Mouse (Mus musculus) MEL-GATA-1-ER (cell line): Measurements from ENCODE around the gene Hsf2bp.

Experiments used
- DNase-seq: peaks from one replicate; pipeline ENCODE4 v3.0.0-alpha.2; 2012; ENCODE audit warnings: low read depth; ENCODE audit errors: extremely low read depth

The Hsf2bp gene

GRCm38 (mm10) chr17:31938539-31939260 is 97.4 kb downstream of the Hsf2bp start:
- DNase-seq = no peak

GRCm38 (mm10) chr17:31937141-31937554 is 99.0 kb downstream of the Hsf2bp start:
- no peak for DNase-seq

DNA sequence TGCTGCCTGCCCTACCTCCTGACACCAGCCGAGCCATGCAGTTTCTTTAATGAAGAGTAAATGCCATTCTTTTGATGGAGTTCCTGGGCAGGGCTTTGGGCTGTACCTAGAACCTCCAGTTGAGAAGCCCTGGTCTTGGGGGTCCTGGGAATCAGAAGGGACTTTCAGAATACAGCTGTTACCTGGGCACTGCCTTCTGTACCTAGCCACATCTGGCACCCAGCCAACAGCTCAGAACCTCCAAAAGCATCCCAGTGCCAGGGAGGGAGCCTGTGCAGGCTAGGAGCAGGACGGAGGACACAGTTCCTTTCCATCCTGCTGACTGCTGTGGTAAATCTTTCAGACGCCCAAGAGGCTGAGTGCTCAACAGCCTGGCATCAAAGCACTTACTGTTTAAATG is 100.3 kb downstream of the Hsf2bp start:
- no peak for DNase-seq

GRCm38 (mm10) chr17:31935091-31935830 is 100.9 kb downstream of the Hsf2bp start:
- no peak for DNase-seq

DNA sequence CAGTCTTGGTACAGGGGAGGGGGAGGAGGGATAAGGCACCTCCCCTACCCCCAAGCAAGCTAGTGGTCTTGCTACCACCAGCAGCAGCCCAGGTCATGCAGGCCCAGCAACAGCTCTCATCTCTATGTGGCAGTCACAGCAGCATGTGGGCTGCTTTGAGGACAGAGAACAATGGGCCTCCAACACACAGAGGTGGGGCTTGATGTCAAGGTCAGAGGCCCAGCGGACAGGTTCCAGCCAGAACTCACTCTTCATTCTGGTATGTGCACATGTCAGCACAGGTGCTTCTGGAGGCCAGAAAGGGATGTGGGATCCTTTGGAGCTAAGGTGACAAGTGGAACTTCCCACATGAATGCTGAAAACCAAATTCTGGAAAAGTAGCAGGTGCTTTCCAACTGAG is 102.2 kb downstream of the Hsf2bp start:
- DNase-seq = no peak

- no peak for DNase-seq
Measured at GRCm38 (mm10) chr17:31931499-31931898, 104.7 kb downstream of the Hsf2bp start.

GRCm38 (mm10) chr17:31929844-31930715 is 106.1 kb downstream of the Hsf2bp start:
- no peak for DNase-seq

GRCm38 (mm10) chr17:31929032-31929431 is 107.1 kb downstream of the Hsf2bp start:
- DNase-seq = no peak

DNA sequence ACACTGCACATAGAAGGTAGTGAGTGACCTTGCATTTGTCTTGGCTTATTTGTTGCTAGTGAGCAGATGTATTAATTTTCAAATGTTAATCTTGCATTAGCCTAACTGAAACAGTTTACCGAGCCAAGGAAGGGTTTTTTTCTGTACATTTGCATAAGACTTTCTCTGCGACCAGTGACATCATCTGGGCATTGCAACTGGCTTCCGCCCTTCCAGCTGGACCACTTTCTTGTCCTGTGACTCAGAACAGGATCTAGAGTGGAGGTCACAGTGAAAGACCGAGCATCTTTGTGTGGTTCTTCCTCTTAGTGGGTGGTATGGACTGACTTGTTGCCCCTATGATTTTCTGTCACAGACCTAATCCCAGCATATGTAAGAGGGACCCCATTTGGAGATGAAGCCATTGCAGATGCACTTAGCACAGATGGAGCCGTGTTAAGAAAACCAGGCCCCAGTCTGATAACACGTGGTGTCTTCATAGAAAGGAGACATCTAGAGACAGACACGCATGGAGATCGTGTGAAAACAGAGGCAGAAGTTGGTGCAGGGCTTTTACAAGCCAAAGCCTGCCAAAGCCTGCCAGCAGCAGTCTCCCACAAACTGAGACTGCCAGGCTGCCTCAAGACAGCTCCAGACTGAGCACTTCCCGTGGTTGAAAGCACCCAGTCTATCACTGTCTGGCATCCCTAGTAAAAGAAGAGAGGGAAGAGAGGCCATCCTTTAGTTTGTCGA is 108.1 kb downstream of the Hsf2bp start:
- no peak for DNase-seq

DNA sequence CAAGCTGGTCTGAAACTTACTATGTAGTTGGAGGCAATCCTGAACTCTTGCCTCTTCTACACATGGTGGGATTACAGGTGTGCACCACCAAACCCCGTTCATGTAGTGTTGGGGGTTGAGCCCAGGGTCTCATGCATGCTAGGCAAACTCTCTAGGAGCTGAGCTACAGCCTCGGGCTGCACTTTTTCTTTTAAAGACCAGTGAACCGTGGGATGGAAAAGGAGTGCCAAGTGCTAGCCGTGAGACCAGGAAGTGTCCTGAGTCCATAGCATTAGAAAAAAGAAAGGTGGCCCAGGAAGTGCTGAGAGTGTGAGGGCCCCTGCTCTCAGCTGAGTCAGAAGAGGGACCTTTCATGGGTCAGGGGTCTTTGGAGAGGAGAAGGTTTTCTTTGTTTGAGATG is 111.9 kb downstream of the Hsf2bp start:
- no peak for DNase-seq

DNA sequence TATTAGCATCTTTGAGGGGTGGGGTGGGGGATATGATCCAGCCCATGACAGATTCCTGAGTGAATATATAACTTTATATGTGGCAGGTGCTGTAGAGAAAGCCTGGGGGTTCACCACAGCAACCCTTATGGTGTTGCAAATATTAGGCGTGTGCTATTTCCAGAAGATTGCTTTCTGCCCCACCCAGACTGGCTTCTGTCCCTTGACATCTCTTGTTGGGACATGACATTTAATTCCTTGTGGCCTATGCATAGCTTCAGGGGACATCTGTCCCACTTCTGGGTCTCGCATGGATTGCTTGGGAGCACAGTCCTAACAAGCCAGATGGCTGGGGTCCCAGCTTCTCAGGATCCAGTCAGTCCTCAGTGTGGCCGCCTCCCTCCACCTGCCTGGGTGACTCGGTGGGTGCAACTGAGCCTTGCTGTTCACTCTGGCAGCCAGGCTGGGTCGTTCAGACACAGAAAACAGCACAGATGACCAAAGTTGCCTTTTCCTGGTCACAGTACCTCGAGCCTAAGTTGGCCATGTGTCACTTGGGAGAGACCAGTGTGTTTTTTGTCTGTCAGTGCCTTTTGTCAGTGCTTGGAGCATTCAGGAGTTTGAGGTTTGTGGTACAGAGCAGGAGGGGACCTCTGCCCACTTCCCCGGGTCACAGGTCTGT is 112.7 kb downstream of the Hsf2bp start:
- DNase-seq = no peak

DNA sequence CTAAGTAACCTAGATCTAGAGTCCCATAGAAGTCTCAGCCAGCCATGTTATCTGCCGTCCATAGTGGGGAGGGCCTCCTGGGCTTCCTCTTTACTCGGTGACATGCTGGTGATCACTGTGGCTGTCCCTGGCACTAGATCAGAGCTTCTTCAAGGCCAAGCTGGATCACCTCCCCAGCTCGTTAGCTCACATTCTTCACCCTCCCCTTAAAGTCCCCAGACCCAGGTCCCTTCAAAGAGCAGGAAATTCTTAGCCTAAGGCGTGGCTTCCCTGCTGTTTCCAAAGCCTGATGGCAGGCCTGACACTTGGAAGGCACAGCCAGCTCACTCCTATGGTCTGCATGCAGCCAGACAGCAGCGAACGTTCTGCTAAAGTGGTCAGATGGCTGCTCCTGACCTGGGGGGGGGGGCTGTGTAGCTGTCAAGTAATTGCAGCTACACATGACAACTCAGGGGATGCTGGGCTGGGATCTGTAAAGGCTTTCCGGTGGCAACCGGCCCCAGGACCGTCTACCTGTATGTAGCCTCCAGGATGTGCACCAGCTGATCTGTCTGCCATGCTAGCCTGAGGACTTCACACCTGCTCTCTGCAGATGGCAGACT is 115.5 kb downstream of the Hsf2bp start:
- DNase-seq = no peak

DNA sequence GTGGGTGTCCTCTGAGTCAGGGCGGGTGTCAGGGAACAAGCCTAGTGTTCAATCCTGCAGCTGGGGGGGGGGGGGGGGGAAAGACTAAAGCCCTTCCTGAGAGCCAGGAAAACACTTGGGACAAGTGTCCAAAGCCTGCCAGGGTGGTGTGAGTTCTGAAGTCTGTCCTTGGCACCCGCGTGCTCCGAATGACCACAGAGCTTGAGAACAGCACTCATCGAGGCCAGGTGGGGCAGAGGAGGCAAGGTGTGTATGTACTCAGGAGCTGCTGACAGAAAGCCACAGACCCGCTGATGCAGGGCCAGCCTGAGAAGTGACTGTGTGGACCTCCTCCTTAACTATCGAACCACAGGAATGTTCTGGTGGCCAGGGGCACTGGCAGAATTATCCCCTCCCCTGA is 116.5 kb downstream of the Hsf2bp start:
- no peak for DNase-seq

DNA sequence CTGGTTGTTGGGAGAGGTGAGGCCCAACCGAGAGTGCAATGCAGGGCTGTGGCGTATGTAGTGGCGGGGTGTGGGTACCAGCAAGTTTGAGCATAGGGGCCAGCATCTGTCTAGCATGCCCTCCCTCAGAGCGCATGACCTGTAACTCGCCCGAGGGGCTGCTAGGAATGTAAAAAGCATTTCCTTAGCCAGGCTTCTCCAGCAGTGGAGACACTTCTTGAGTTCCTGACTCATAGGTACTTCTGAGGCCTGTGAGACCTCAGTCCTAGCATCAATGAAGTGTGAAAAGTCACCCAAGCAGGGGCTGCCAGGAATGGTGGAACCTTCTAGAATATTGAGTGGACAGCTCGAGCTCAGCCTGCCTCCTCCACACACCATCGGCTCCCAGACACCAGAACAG is 117.8 kb downstream of the Hsf2bp start:
- no peak for DNase-seq

- DNase-seq = no peak
Measured at GRCm38 (mm10) chr17:31916461-31916775, 119.7 kb downstream of the Hsf2bp start.

GRCm38 (mm10) chr17:31915756-31916460 is 120.2 kb downstream of the Hsf2bp start:
- DNase-seq = no peak

- no peak for DNase-seq
Measured at GRCm38 (mm10) chr17:31914323-31914722, 121.8 kb downstream of the Hsf2bp start.

GRCm38 (mm10) chr17:31912881-31913662 is 123.1 kb downstream of the Hsf2bp start:
- no peak for DNase-seq

DNA sequence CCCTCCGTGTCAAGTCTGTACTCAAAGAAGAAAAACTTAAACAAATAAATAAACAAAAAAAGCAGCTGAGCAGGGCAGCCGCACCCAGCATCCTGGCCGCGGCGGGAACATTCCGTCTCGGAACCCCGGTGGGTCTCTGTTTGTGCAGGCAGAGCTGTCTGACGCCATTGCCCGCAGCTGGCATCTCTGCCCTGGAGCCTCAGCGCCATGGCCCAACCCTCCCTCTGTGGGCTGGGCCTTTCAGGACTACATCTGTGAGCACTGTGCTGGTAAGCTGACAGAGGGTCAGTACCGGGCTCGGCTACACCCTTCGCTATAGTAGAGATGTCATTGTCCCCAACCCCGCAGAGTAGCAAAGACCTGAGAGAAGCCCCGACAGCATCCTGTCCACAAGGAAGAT is 123.8 kb downstream of the Hsf2bp start:
- DNase-seq = no peak
